Mouse (Mus musculus) CH12.LX (cell line): ENCODE results near the gene Llcfc1.

Experiments used
- CTCF ChIP-seq, 2 experiments: IDR thresholded peaks in 1 of 2; conservative IDR thresholded peaks in 1 of 2; 2 replicates each; pipeline ENCODE4 v1.5.1; 2011 to 2012; ENCODE audit warnings: low read depth in 2 of 2, low read length in 2 of 2, improper control_type of control experiment in 1 of 2, inconsistent platforms in 1 of 2, mild to moderate bottlenecking in 1 of 2, moderate library complexity in 1 of 2
- POLR2A ChIP-seq: IDR thresholded peaks from 2 replicates; pipeline ENCODE4 v1.6.1; 2011; ENCODE audit warnings: low read depth, mild to moderate bottlenecking, improper control_type of control experiment, low read length
- RCOR1 ChIP-seq: conservative IDR thresholded peaks from 2 replicates; pipeline ENCODE4 v1.6.1; 2012; ENCODE audit warnings: low read depth, mild to moderate bottlenecking, inconsistent platforms, low read length, improper control_type of control experiment

GRCm38 (mm10) chr6:41680669-41681068 is 3.6 kb upstream of the Llcfc1 start, which contains the start of gene Trpv5:
- TF ChIP-seq RCOR1 = no peak
- no peak for TF ChIP-seq CTCF (conservative IDR thresholded peaks at IDR 0.05 in 1 of 2, IDR thresholded peaks at IDR 0.05 in 1 of 2; ENCODE audit: low read depth in 2 of 2, low read length in 2 of 2)
- no peak for TF ChIP-seq POLR2A
